13 mouse cellular contexts compared by ENCODE assay signal in the genomic region with DNA sequence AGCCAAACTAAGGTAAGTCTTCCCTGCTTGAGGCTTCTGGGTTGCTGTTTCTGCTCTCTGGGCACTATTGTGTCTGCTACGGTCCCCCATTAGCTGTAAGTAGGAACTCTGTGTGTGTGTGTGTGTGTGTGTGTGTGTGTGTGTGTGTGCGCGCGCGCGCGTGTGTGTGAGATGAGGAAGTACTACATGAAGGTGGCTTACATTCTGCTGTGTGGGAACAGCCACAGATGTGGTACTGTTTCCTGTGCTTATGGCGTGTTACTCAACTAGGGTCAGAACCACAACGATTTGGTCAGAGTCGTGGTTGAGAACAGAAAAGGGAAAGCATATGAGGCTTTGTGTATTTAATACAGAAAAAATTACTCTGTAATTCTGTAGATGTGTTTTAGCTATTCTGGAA. TPM values are rescaled to one million over a fixed set of nuclear protein-coding genes. Genes with fewer than 3 reads are reported as not detected.
A peak's percentile ranks its signal among the peaks of the same experiment; 100 is the strongest.
DNase-seq lines count a peak whose midpoint lies in the region; ATAC-seq and TF ChIP-seq lines count a peak whose summit lies in the region.
"Had no signal": no experiment of that assay in that cellular context is flagged by ENCODE, and none has a peak within 500 bp of the region (broad histone marks: within the 10 kb centered on the region; RNA-seq: fewer than 3 reads in every experiment).

No protein-coding gene starts in this region.

- DNase-seq in heart, postnatal 0 days (ENCODE audit: low spot score), result peak; percentile 5
- no peak for DNase-seq in heart, postnatal 14 days
- DNase-seq in thymus, postnatal 14 days, result peak; percentile 72
- no peak for DNase-seq in forebrain, postnatal 0 days
- no peak for DNase-seq in cerebellum, adult 8-10 months
- DNase-seq in yolk sac, embryonic 10.5 days (ENCODE audit: low spot score), result no peak
- DNase-seq: gastrocnemius, postnatal 10 days had no signal

- H3K27ac ChIP-seq in heart, postnatal 0 days (ENCODE audit: low read depth), result no peak overlapping the region
- H3K27ac ChIP-seq in forebrain, postnatal 0 days (ENCODE audit: low read depth, low read length), result no peak overlapping the region
- H3K27ac ChIP-seq: forebrain, embryonic 10.5 days; limb, embryonic 15.5 days; midbrain, embryonic 15.5 days; stomach, embryonic 15.5 days had no signal

- H3K4me1 ChIP-seq in heart, postnatal 0 days (ENCODE audit: control insufficient read depth, insufficient read depth), result no peaks in the 10 kb centered on the region
- no peaks in the 10 kb centered on the region for H3K4me1 ChIP-seq in forebrain, postnatal 0 days (ENCODE audit: insufficient read depth)
- H3K4me1 ChIP-seq: forebrain, embryonic 10.5 days; limb, embryonic 15.5 days; midbrain, embryonic 15.5 days; stomach, embryonic 15.5 days had no signal

- H3K9ac ChIP-seq in heart, postnatal 0 days (replicated peaks; ENCODE audit: low read depth, low read length), result no peak overlapping the region
- no peak overlapping the region for H3K9ac ChIP-seq in forebrain, postnatal 0 days
- H3K9ac ChIP-seq: limb, embryonic 15.5 days; midbrain, embryonic 15.5 days; stomach, embryonic 15.5 days had no signal

- WGBS in heart, postnatal 0 days, result 87% methylated on average over 10 of the region's 10 CpGs
- 88% methylated on average over 10 of the region's 10 CpGs for WGBS in forebrain, postnatal 0 days

- H3K27me3 ChIP-seq in heart, postnatal 0 days (ENCODE audit: control insufficient read depth, insufficient read depth, low read length), result no peaks in the 10 kb centered on the region
- no peaks in the 10 kb centered on the region for H3K27me3 ChIP-seq in forebrain, postnatal 0 days (ENCODE audit: insufficient read depth, low read length)
- H3K27me3 ChIP-seq: limb, embryonic 15.5 days; midbrain, embryonic 15.5 days; stomach, embryonic 15.5 days had no signal

- no peak for TF ChIP-seq EP300 in heart, postnatal 0 days (IDR thresholded peaks at IDR 0.05; ENCODE audit: low read depth)

- H3K9me3 ChIP-seq in heart, postnatal 0 days (replicated peaks; ENCODE audit: control insufficient read depth, low read length), result no peaks in the 10 kb centered on the region
- no peaks in the 10 kb centered on the region for H3K9me3 ChIP-seq in forebrain, postnatal 0 days (ENCODE audit: low read length)
- H3K9me3 ChIP-seq: forebrain, embryonic 10.5 days; limb, embryonic 15.5 days; midbrain, embryonic 15.5 days; stomach, embryonic 15.5 days had no signal

- H3K4me3 ChIP-seq in heart, postnatal 0 days (ENCODE audit: low read depth, low read length), result no peak overlapping the region
- H3K4me3 ChIP-seq in forebrain, postnatal 0 days (ENCODE audit: low read depth, low read length), result no peak overlapping the region
- H3K4me3 ChIP-seq: forebrain, embryonic 10.5 days; limb, embryonic 15.5 days; midbrain, embryonic 15.5 days; stomach, embryonic 15.5 days had no signal

- TF ChIP-seq CTCF in heart, postnatal 0 days (IDR thresholded peaks at IDR 0.05; ENCODE audit: low read depth), result no peak
- TF ChIP-seq CTCF in forebrain, postnatal 0 days (IDR thresholded peaks at IDR 0.05; ENCODE audit: low read depth), result no peak

- ATAC-seq in heart, postnatal 0 days (ENCODE audit: insufficient read depth, low read depth), result no peak
- ATAC-seq in granulocyte monocyte progenitor cell, adult 5-6 weeks (replicated peaks; ENCODE audit: poor library complexity, severe bottlenecking), result peak; percentile 100
- peak; percentile 95 for ATAC-seq in monocyte, adult 5-6 weeks (replicated peaks; ENCODE audit: insufficient number of reproducible peaks, low FRiP score, low TSS enrichment, poor library complexity, severe bottlenecking)
- no peak for ATAC-seq in forebrain, postnatal 0 days
- ATAC-seq: midbrain, embryonic 15.5 days had no signal

- H3K36me3 ChIP-seq in heart, postnatal 0 days (replicated peaks; ENCODE audit: control insufficient read depth, insufficient read depth, low read length), result peaks cover 61% of the 10 kb centered on the region
- peaks cover 69% of the 10 kb centered on the region for H3K36me3 ChIP-seq in forebrain, postnatal 0 days (ENCODE audit: insufficient read depth)

- H3K4me2 ChIP-seq in heart, postnatal 0 days (ENCODE audit: low read depth, low read length), result no peak overlapping the region
- H3K4me2 ChIP-seq in forebrain, postnatal 0 days (ENCODE audit: low read depth), result no peak overlapping the region
- H3K4me2 ChIP-seq: limb, embryonic 15.5 days; midbrain, embryonic 15.5 days; stomach, embryonic 15.5 days had no signal

- intact Hi-C loops in heart, postnatal 14 days (cut with DNase I), result no loop called here

RNA-seq across cellular contexts. Expression of a gene that starts 32.0 kb away (rescaled TPM):
- total RNA-seq in heart, postnatal 0 days (2014; rRNA removed; ENCODE audit: low replicate concordance), result 8.7 and 70.8 TPM in 2 replicates
- polyA plus RNA-seq in heart, postnatal 0 days (2015; fragmentation: Nextera tagmentation; extraction: Ambion mirVana), result 146 and 154 TPM in 2 replicates
- total RNA-seq in heart, postnatal 14 days (2021), result 10 to 100 TPM; 32.6 to 37.6 TPM
- 19.6 and 28.0 TPM in 2 replicates for total RNA-seq in granulocyte monocyte progenitor cell, adult 5-6 weeks (2014; fragmentation: Nextera tagmentation)
- 40.2 and 82.2 TPM in 2 replicates for total RNA-seq in granulocyte monocyte progenitor cell, adult 5-6 weeks (2017)
- total RNA-seq in monocyte, adult 5-6 weeks (2017), result 65.1 to 76.3 TPM (median 70.7 TPM) in 3 replicates
- 103 and 105 TPM in 2 replicates for total RNA-seq in forebrain, postnatal 0 days (2014; rRNA removed)
- polyA plus RNA-seq in forebrain, postnatal 0 days (2015; fragmentation: Nextera tagmentation; extraction: Ambion mirVana), result 108 and 122 TPM in 2 replicates

Comparison
In these comparisons a context has a peak if more than half of its experiments do, and no peak if none do; other contexts are left out.
1. DNase-seq: peak in heart, postnatal 0 days (single experiment) and thymus, postnatal 14 days (single experiment); none in heart, postnatal 14 days (0 of 2), forebrain, postnatal 0 days (single experiment), cerebellum, adult 8-10 months (single experiment) and yolk sac, embryonic 10.5 days (single experiment).
2. ATAC-seq: peak in granulocyte monocyte progenitor cell, adult 5-6 weeks (single experiment) and monocyte, adult 5-6 weeks (single experiment); none in heart, postnatal 0 days (single experiment) and forebrain, postnatal 0 days (single experiment).